Mouse (Mus musculus) olfactory bulb, adult 2 months (tissue): ENCODE measurements around the gene Rsph14.
A peak's percentile ranks its signal among the peaks of the same experiment; 100 is the strongest.

Source experiments
- CTCF ChIP-seq: fragments of 200-500 bp; IDR thresholded peaks from 2 replicates; pipeline ENCODE4 v1.5.1; 2012; ENCODE audit warnings: low read depth, mild to moderate bottlenecking, low read length, moderate library complexity; ENCODE audit not compliant: insufficient read depth
- POLR2A ChIP-seq: fragments of 200-500 bp; IDR thresholded peaks from 2 replicates; pipeline ENCODE4 v1.6.1; 2012; ENCODE audit warnings: mild to moderate bottlenecking, low read depth, low read length, moderate library complexity; ENCODE audit not compliant: insufficient read depth

DNA sequence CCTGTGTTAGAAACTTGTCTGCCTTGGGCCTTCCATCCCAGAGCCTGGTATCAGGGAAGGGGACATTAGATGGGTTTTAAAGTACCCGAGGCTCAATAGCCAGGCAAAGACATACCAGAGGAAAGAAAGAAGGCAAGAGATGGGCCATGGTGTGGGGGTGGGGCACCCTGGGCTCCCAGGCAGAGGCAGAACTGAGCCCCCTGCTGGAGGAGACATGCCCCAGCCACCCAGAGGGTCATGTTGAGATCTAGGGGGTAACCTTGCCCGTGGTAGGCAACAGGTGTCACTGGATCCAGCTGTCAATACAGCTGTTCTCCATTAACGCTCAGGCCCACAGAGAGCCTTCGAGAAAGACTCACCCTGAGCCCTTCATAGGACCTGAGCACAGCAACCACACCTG, 42.6 kb downstream of the Rsph14 start:
- TF ChIP-seq CTCF (peak; percentile 26; the same call in 1 of the 2 replicates), POLR2A (no peak)
